Mouse (Mus musculus) heart, adult 2 months (tissue): ENCODE results near the gene Hmgxb4. TPM values are rescaled to one million over a fixed set of nuclear protein-coding genes. Genes with fewer than 3 reads are reported as not detected.

Experiments used
- DNase-seq, 2 experiments: peaks; one replicate each; pipeline ENCODE4 v3.0.0; 2021
- H3K27ac ChIP-seq: fragments of 200-600 bp; 2 replicates; pipeline ENCODE4 v1.8.1; 2022
- H3K27me3 ChIP-seq: fragments of 200-500 bp; 2 replicates; pipeline ENCODE4 v1.6.1; 2012; ENCODE audit warnings: mild to moderate bottlenecking, low read length, inconsistent platforms, mixed read lengths; ENCODE audit not compliant: control insufficient read depth, insufficient read depth
- H3K36me3 ChIP-seq: fragments of 200-500 bp; 2 replicates; pipeline ENCODE4 v1.6.1; 2012; ENCODE audit warnings: low read length, inconsistent platforms; ENCODE audit not compliant: control insufficient read depth, insufficient read depth
- H3K4me1 ChIP-seq: fragments of 200-500 bp; 2 replicates; pipeline ENCODE4 v1.6.1; 2011; ENCODE audit warnings: low read length; ENCODE audit not compliant: control insufficient read depth, insufficient read depth
- H3K4me3 ChIP-seq: fragments of 200-600 bp; 2 replicates; pipeline ENCODE4 v1.8.1; 2022
- H3K79me2 ChIP-seq: fragments of 200-500 bp; replicated peaks from 2 replicates; pipeline ENCODE4 v1.6.1; 2012; ENCODE audit warnings: mild to moderate bottlenecking, inconsistent platforms, low read length, moderate library complexity, mixed read lengths; ENCODE audit not compliant: control insufficient read depth, insufficient read depth
- H3K9ac ChIP-seq: fragments of 200-500 bp; 2 replicates; pipeline ENCODE4 v1.6.1; 2012; ENCODE audit warnings: low read depth, mild to moderate bottlenecking, control low read depth, inconsistent platforms, low read length, mixed read lengths
- CTCF ChIP-seq: fragments of 200-600 bp; IDR thresholded peaks from 2 replicates; pipeline ENCODE4 v1.8.1; 2022; ENCODE audit warnings: antibody characterized with exemption, mild to moderate bottlenecking, moderate library complexity
- EP300 ChIP-seq: fragments of 200-500 bp; IDR thresholded peaks from 2 replicates; pipeline ENCODE4 v1.6.1; 2011; ENCODE audit warnings: low read depth, low read length, control low read depth; ENCODE audit not compliant: insufficient read depth
- POLR2A ChIP-seq: fragments of 200-500 bp; IDR thresholded peaks from 2 replicates; pipeline ENCODE4 v1.6.1; 2011; ENCODE audit warnings: mild to moderate bottlenecking, low read depth, low read length, control low read depth; ENCODE audit not compliant: insufficient read depth
- WGBS: fragments of 180-500 bp; shearing (Covaris S2); methylation state at CpG from one replicate; pipeline ENCODE4 v1.1.7; 2018; 5-methylcytosine and 5-hydroxymethylcytosine counted together
- intact Hi-C: fragments of 180-260 bp; cut with DNase I; formaldehyde crosslinking; loops from one replicate; pipeline ENCODE4 v1.15.1; 2025
- polyA plus RNA-seq: library from polyadenylated mRNA; depleted of rRNA; stranded (reverse); fragments of >200 nt; gene quantifications from 2 replicates; pipeline ENCODE4 v1.2.3, GENCODE M21; 2012
- total RNA-seq, 2 experiments: library from RNA; stranded (reverse); gene quantifications; 2 replicates each; pipeline ENCODE4 v1.2.3; 2021

The Hmgxb4 gene
- total and polyA plus RNA-seq, 3 experiments: 10.6 to 13.3 (median 11.1) TPM

- peaks cover 27% of the 10 kb centered on the region for H3K4me1 ChIP-seq
These were observed 45.3 kb downstream of the Hmgxb4 start for GRCm38 (mm10) chr8:75038497-75038896.

DNA sequence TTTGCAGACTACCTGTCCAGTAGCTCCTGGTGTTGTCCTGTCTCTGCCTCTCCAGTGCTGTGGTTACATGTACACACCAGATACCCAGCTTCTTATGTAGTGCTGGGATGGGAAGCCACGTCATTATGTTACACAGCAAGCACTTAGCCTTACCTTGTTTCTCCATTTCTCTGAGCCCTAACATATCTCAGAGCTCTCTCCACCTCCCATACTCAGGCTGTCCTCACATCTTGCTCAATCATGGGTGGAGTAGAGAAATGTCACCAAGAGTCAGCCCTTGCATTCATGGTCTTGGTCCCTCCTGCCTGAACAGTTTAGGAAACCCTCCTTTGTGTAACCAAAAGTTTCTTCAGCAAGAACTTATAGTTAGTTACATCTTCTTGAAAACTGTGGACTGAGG lies 46.6 kb downstream of the Hmgxb4 start:
- H3K9ac ChIP-seq: no peak overlapping the region
- intact Hi-C loops: no loop called here
- DNase-seq: no peak
- peaks cover 28% of the 10 kb centered on the region for H3K4me1 ChIP-seq
- TF ChIP-seq EP300: no peak
- TF ChIP-seq CTCF: no peak
- no peak for TF ChIP-seq POLR2A
- H3K36me3 ChIP-seq: peaks cover 12% of the 10 kb centered on the region
- WGBS: 48% methylated on average over 1 of the region's 1 CpGs
- H3K79me2 ChIP-seq: peaks cover 2% of the 10 kb centered on the region; the same call in 1 of the 2 replicates
- H3K4me3 ChIP-seq: no peak overlapping the region
- peak overlapping the region; percentile 62 for H3K27ac ChIP-seq
- H3K27me3 ChIP-seq: no peaks in the 10 kb centered on the region

More at GRCm38 (mm10) chr8:75038497-75038896, 45.3 kb downstream of the Hmgxb4 start:
- Histone ChIP-seq H3K27me3 (no peaks in the 10 kb centered on the region), H3K4me3 (no peak overlapping the region), H3K79me2 (peaks cover 2% of the 10 kb centered on the region; the same call in 1 of the 2 replicates), H3K36me3 (peaks cover 13% of the 10 kb centered on the region), H3K9ac (no peak overlapping the region), H3K27ac (peak overlapping the region; percentile 85)
- no peak for TF ChIP-seq CTCF
- TF ChIP-seq EP300: 0 out of 2 replicates have a peak, but pooled peaks have one; percentile 55
- TF ChIP-seq POLR2A: 0 out of 2 replicates have a peak, but pooled peaks have one; percentile 30
- peak; percentile 44 to 67 for DNase-seq
- intact Hi-C loops: no loop called here

DNA sequence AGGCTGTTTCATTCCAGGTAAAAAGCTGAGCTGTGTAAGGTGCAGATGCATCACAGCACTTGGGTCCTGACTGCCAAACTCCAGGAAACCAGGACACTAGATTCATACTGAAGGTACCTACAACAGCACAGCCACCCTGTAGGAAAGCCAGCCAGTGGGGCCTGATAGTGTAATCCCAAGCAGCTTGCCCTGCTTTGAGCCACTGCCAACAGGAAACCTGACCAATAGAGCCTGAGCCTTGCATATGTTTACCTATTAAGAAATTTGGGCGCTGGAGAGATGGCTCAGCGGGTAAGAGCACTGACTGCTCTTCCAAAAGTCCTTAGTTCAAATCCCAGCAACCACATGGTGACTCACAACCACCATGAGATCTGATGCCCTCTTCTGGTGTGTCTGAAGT lies 49.0 kb downstream of the Hmgxb4 start:
- Histone ChIP-seq H3K79me2 (peaks cover 2% of the 10 kb centered on the region), H3K27ac (peak overlapping the region; percentile 38), H3K4me1 (peaks cover 29% of the 10 kb centered on the region), H3K27me3 (no peaks in the 10 kb centered on the region), H3K9ac (no peak overlapping the region), H3K36me3 (peaks cover 3% of the 10 kb centered on the region; the same call in 1 of the 2 replicates), H3K4me3 (no peak overlapping the region)
- intact Hi-C loops: no loop called here
- peak in 1 of 2 experiments; percentile 25 for DNase-seq
- TF ChIP-seq POLR2A (no peak), CTCF (no peak), EP300 (no peak)
- 56% methylated on average over 2 of the region's 2 CpGs for WGBS

- DNase-seq: no peak
- 95% methylated on average over 1 of the region's 1 CpGs for WGBS
- Histone ChIP-seq H3K27ac (no peak overlapping the region; the same call in 1 of the 2 replicates), H3K9ac (no peak overlapping the region), H3K79me2 (peaks cover 2% of the 10 kb centered on the region), H3K4me1 (peaks cover 26% of the 10 kb centered on the region), H3K4me3 (no peak overlapping the region), H3K36me3 (peaks cover 3% of the 10 kb centered on the region; the same call in 1 of the 2 replicates), H3K27me3 (no peaks in the 10 kb centered on the region)
- intact Hi-C loops: no loop called here
- TF ChIP-seq POLR2A (no peak), EP300 (no peak), CTCF (no peak)
These were observed 49.8 kb downstream of the Hmgxb4 start for GRCm38 (mm10) chr8:75042974-75043373.

DNA sequence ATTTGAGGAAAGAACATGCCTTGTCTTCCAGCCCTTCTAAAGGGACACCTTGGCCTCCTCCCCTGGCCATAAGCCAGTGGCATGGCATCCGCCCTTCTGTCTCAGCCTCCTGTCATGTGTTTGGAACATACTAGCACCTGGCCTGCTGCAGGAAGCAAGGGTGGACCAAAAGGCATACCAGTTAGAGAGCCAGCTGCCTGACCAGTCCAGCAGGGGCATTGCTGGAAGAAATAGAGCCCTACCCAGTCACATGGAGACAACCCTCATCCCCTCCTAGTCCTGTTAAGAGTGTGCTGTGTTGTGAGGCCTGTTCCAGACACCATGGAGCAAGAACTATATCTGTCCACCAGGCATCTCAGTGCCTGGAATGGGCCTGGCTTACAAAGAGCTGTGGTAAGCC lies 53.1 kb downstream of the Hmgxb4 start:
- Histone ChIP-seq H3K27me3 (no peaks in the 10 kb centered on the region), H3K79me2 (no peaks in the 10 kb centered on the region; the same call in 1 of the 2 replicates), H3K27ac (peak overlapping the region; percentile 41), H3K4me1 (peaks cover 12% of the 10 kb centered on the region), H3K4me3 (no peak overlapping the region), H3K9ac (no peak overlapping the region), H3K36me3 (no peaks in the 10 kb centered on the region)
- peak; percentile 59; the same call in 1 of the 2 replicates for TF ChIP-seq EP300
- TF ChIP-seq POLR2A: no peak
- 55% methylated on average over 1 of the region's 1 CpGs for WGBS
- DNase-seq: peak in 1 of 2 experiments; percentile 57
- intact Hi-C loops: no loop called here

- no peak overlapping the region for H3K9ac ChIP-seq
- H3K4me1 ChIP-seq: peaks cover 10% of the 10 kb centered on the region
- 97% methylated on average over 3 of the region's 3 CpGs for WGBS
- DNase-seq: no peak
- TF ChIP-seq EP300 (no peak), POLR2A (no peak), CTCF (no peak)
- no peaks in the 10 kb centered on the region; the same call in 1 of the 2 replicates for H3K79me2 ChIP-seq
- no peaks in the 10 kb centered on the region for H3K36me3 ChIP-seq
- no peak overlapping the region for H3K4me3 ChIP-seq
- H3K27me3 ChIP-seq: no peaks in the 10 kb centered on the region
- intact Hi-C loops: no loop called here
- no peak overlapping the region for H3K27ac ChIP-seq
These were observed 54.6 kb downstream of the Hmgxb4 start for GRCm38 (mm10) chr8:75047784-75048183.
